Mouse (Mus musculus) myocyte (in vitro differentiated cells): ENCODE data around the gene Otc. TPM values are rescaled to one million over a fixed set of nuclear protein-coding genes. Genes with fewer than 3 reads are reported as not detected.
A peak's percentile ranks its signal among the peaks of the same experiment; 100 is the strongest.

ENCODE experiments used
- H3K27me3 ChIP-seq: one replicate; pipeline ENCODE4 v1.6.1; 2011; ENCODE audit not compliant: control insufficient read depth, insufficient read depth, insufficient read length
- H3K36me3 ChIP-seq: one replicate; pipeline ENCODE4 v1.6.1; 2011; ENCODE audit not compliant: control insufficient read depth, insufficient read depth
- H3K4me2 ChIP-seq: one replicate; pipeline ENCODE4 v1.6.1; 2011; ENCODE audit warnings: low read depth, control low read depth
- H3K4me3 ChIP-seq: one replicate; pipeline ENCODE4 v1.5.1; 2011; ENCODE audit warnings: mild to moderate bottlenecking, control low read depth, moderate library complexity
- H3K79me2 ChIP-seq: one replicate; pipeline ENCODE4 v1.6.1; 2011; ENCODE audit not compliant: control insufficient read depth, insufficient read depth
- H3ac ChIP-seq: one replicate; pipeline ENCODE4 v1.6.1; 2011; ENCODE audit not compliant: control insufficient read depth, insufficient read length
- CEBPB ChIP-seq: IDR thresholded peaks from 2 replicates; pipeline ENCODE4 v1.6.1; 2011; ENCODE audit warnings: mild to moderate bottlenecking, moderate library complexity; ENCODE audit not compliant: poor library complexity, insufficient read depth, severe bottlenecking
- E2F4 ChIP-seq: IDR thresholded peaks from one replicate; pipeline ENCODE4 v1.6.1; 2011; ENCODE audit warnings: mild to moderate bottlenecking, control low read depth, moderate library complexity; ENCODE audit not compliant: insufficient read depth
- MAX ChIP-seq: IDR thresholded peaks from one replicate; pipeline ENCODE4 v1.6.1; 2011; ENCODE audit warnings: low read depth, mild to moderate bottlenecking, control low read depth
- MYOD1 ChIP-seq, 3 experiments: IDR thresholded peaks; one replicate each; pipeline ENCODE4 v1.6.1; 2011; ENCODE audit warnings: control low read depth in 2 of 3, low read depth in 2 of 3, mild to moderate bottlenecking in 2 of 3, moderate library complexity in 1 of 3; ENCODE audit not compliant: insufficient read length in 2 of 3, control insufficient read depth in 1 of 3
- MYOG ChIP-seq, 3 experiments: IDR thresholded peaks; one replicate each; pipeline ENCODE4 v1.6.1; 2011; ENCODE audit warnings: control low read depth in 2 of 3, low read depth in 2 of 3, mild to moderate bottlenecking in 2 of 3; ENCODE audit not compliant: insufficient read length in 2 of 3, control insufficient read depth in 1 of 3, insufficient read depth in 1 of 3
- POLR2A ChIP-seq: IDR thresholded peaks from one replicate; pipeline ENCODE4 v1.6.1; 2011; ENCODE audit warnings: low read depth, mild to moderate bottlenecking, control low read depth, moderate library complexity; ENCODE audit not compliant: insufficient read length
- POLR2AphosphoS2 ChIP-seq: IDR thresholded peaks from one replicate; pipeline ENCODE4 v1.6.1; 2011; ENCODE audit warnings: low read depth, control low read depth; ENCODE audit not compliant: insufficient read length
- REST ChIP-seq: IDR thresholded peaks from one replicate; pipeline ENCODE4 v1.6.1; 2011; ENCODE audit warnings: mild to moderate bottlenecking, control low read depth, moderate library complexity; ENCODE audit not compliant: insufficient read depth, insufficient read length
- SRF ChIP-seq: IDR thresholded peaks from one replicate; pipeline ENCODE4 v1.6.1; 2011; ENCODE audit warnings: low read depth; ENCODE audit not compliant: control insufficient read depth, insufficient read length
- TCF12 ChIP-seq: IDR thresholded peaks from one replicate; pipeline ENCODE4 v1.6.1; 2011; ENCODE audit warnings: mild to moderate bottlenecking, control low read depth; ENCODE audit not compliant: poor library complexity, insufficient read depth, severe bottlenecking
- TCF3 ChIP-seq: IDR thresholded peaks from one replicate; pipeline ENCODE4 v1.6.1; 2011; ENCODE audit warnings: low read depth, control low read depth; ENCODE audit not compliant: insufficient read length
- USF1 ChIP-seq: IDR thresholded peaks from one replicate; pipeline ENCODE4 v1.6.1; 2011; ENCODE audit warnings: low read depth, mild to moderate bottlenecking, control low read depth, moderate library complexity
- polyA plus RNA-seq: library from polyadenylated mRNA; unstranded; fragments of >200 nt; fragmentation: generic; extraction: Trizol; gene quantifications from one replicate; pipeline ENCODE4 v1.2.1, GENCODE M21; 2012; ENCODE audit warnings: missing spikeins

The Otc gene
- polyA plus RNA-seq = not detected

- Histone ChIP-seq H3K79me2 (no peaks in the 10 kb centered on the region), H3ac (no peak within 1 kb of the TSS), H3K36me3 (no peaks in the 10 kb centered on the region), H3K4me3 (no peak within 1 kb of the TSS), H3K27me3 (no peaks in the 10 kb centered on the region), H3K4me2 (no peak within 1 kb of the TSS)
- TF ChIP-seq TCF12 (no peak), CEBPB (no peak), TCF3 (no peak)
These were observed at the start of gene Otc for GRCm38 (mm10) chrX:10251852-10252504. Gene Otc, plus strand, starts transcription at chrX:10252305.

- H3K36me3 ChIP-seq = no peaks in the 10 kb centered on the region
- no peak overlapping the region for H3ac ChIP-seq
- H3K4me2 ChIP-seq = no peak overlapping the region
- no peak overlapping the region for H3K4me3 ChIP-seq
- no peaks in the 10 kb centered on the region for H3K79me2 ChIP-seq
- H3K27me3 ChIP-seq = no peaks in the 10 kb centered on the region
- no peak for TF ChIP-seq E2F4
- TF ChIP-seq MYOD1 (IDR thresholded peaks at IDR 0.05; ENCODE audit: control insufficient read depth in 1 of 3, insufficient read length in 2 of 3, low read depth in 2 of 3) = no peak
- TF ChIP-seq MAX = no peak
- no peak for TF ChIP-seq SRF
- TF ChIP-seq TCF12 = no peak
- no peak for TF ChIP-seq TCF3
- no peak for TF ChIP-seq REST
- TF ChIP-seq POLR2AphosphoS2 = no peak
- TF ChIP-seq CEBPB = no peak
These were observed 46.2 kb upstream of the Otc start for GRCm38 (mm10) chrX:10205937-10206336.

- peak overlapping the region; percentile 75 for H3K4me2 ChIP-seq
- no peaks in the 10 kb centered on the region for H3K79me2 ChIP-seq
- peak overlapping the region; percentile 39 for H3K4me3 ChIP-seq
- no peak for TF ChIP-seq REST
- no peak for TF ChIP-seq TCF12
- no peak for TF ChIP-seq MAX
- no peak for TF ChIP-seq MYOD1 (IDR thresholded peaks at IDR 0.05; ENCODE audit: control insufficient read depth in 1 of 3, insufficient read length in 2 of 3, low read depth in 2 of 3)
- TF ChIP-seq TCF3 = no peak
- no peaks in the 10 kb centered on the region for H3K27me3 ChIP-seq
- H3ac ChIP-seq = no peak overlapping the region
- no peaks in the 10 kb centered on the region for H3K36me3 ChIP-seq
These were observed 36.1 kb upstream of the Otc start for GRCm38 (mm10) chrX:10215972-10216371.

GRCm38 (mm10) chrX:10216410-10216949, 35.6 kb upstream of the Otc start, which contains the start of gene Rpgr:
Gene Rpgr, minus strand, starts transcription at chrX:10216920.
- Histone ChIP-seq H3K4me3 (peak within 1 kb of the TSS; percentile 39), H3K79me2 (no peaks in the 10 kb centered on the region), H3ac (no peak within 1 kb of the TSS), H3K27me3 (no peaks in the 10 kb centered on the region), H3K36me3 (no peaks in the 10 kb centered on the region), H3K4me2 (peak within 1 kb of the TSS; percentile 75)
- TF ChIP-seq REST = no peak
- TF ChIP-seq POLR2AphosphoS2 = no peak
- no peak for TF ChIP-seq MYOD1 (IDR thresholded peaks at IDR 0.05; ENCODE audit: control insufficient read depth in 1 of 3, insufficient read length in 2 of 3, low read depth in 2 of 3)

GRCm38 (mm10) chrX:10219281-10219680, 32.8 kb upstream of the Otc start:
- no peak overlapping the region for H3ac ChIP-seq
- TF ChIP-seq TCF12 (no peak), CEBPB (no peak), E2F4 (no peak), MAX (no peak), REST (no peak), SRF (no peak), MYOD1 (IDR thresholded peaks at IDR 0.05; ENCODE audit: control insufficient read depth in 1 of 3, insufficient read length in 2 of 3, low read depth in 2 of 3) (no peak), POLR2A (no peak), POLR2AphosphoS2 (no peak), MYOG (IDR thresholded peaks at IDR 0.05; ENCODE audit: control insufficient read depth in 1 of 3, insufficient read depth in 1 of 3, insufficient read length in 2 of 3, low read depth in 2 of 3) (no peak), USF1 (no peak), TCF3 (no peak)

More at GRCm38 (mm10) chrX:10219281-10219680, 32.8 kb upstream of the Otc start:
- Histone ChIP-seq H3K4me3 (no peak overlapping the region), H3K4me2 (no peak overlapping the region), H3K79me2 (no peaks in the 10 kb centered on the region), H3K36me3 (no peaks in the 10 kb centered on the region), H3K27me3 (no peaks in the 10 kb centered on the region)
